Mouse (Mus musculus): ENCODE measurements around the gene St7.

Gene St7

DNA sequence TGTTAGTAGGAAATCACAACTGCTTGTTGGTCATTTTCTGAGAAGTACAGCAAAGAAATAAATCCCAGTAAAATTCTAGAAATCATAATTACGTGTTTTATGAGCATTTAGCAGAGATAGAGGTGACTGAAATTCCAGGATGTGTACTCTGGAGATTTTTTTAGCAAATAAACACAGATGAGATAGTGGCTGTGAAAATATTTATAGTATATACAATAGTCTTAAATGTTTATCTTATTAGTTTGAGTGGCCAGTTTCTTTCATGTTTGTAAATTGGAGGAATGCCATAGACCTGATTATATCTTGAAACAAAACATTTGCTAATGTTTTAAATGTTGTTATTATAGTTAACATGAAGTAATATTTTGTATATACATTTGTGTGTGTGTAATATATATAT lies 205.8 kb downstream of the St7 start:
- no peak for DNase-seq (ENCODE audit: low read depth, low spot score)

DNA sequence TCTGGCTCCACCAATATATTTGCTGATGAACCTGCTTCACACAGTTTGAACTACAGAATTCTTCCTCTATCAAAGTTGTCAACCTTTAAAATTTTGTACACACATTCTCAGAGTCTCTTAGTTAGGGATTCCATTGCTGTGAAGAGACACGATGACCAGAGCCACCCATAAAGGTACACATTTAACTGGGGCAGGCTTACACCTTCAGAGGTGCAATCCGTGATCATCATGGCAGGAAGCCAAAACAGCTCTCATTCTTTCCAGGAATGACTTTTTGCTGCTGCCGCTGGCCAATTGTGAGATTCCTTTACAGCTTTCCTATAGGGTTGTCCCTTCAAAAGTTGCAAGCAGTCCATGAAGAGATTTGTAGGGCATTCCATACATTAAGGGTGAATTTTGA lies 210.6 kb downstream of the St7 start:
- no peak for DNase-seq (ENCODE audit: low read depth, low spot score)

- DNase-seq (ENCODE audit: low read depth, low spot score): no peak
These were observed 213.0 kb downstream of the St7 start for GRCm38 (mm10) chr6:17905776-17906175.

DNA sequence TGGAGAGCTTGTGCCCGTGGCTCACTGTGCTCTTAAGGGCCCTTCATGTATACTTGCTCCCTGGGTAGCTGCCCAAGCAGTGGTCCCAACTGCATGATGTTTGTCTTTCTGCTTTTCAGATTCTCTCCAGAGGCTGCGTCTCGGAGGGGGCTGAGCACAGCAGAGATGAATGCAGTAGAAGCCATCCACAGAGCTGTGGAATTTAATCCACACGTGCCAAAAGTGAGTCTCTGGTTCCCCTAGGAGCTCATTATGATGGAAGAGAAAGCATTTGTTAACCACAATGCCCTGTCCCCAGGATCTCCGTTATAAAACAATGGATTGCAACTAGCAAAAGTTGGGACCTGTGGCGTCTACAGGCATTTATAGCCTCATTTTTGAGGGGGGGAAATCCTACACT lies 213.6 kb downstream of the St7 start:
- DNase-seq (ENCODE audit: low read depth, low spot score): no peak

DNA sequence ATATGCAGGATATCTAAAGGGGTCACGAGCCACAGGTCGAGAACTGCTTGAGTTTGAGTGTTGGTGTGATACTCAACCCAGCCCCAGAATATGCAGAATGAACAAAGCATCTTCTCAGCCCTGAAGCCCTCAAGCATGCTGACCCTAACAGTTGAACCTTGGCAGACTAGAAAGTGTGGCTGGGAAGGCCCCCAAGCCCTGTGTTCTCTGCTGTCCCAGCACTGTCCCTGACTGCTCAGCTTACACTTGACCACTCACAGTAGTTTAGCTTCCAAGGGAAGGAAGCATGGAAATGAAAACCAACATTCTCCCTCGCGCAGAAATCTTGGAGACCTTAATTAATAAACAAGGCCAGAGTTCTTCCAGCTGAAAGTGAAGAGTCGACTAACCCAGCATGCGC lies 219.6 kb downstream of the St7 start:
- DNase-seq (ENCODE audit: low read depth, low spot score): no peak

GRCm38 (mm10) chr6:17912825-17913224 lies 220.1 kb downstream of the St7 start:
- no peak for DNase-seq (ENCODE audit: low read depth, low spot score)

- DNase-seq (ENCODE audit: low read depth, low spot score): no peak
These were observed 220.6 kb downstream of the St7 start for GRCm38 (mm10) chr6:17913315-17913714.

- DNase-seq (ENCODE audit: low read depth, low spot score): no peak
These were observed 221.6 kb downstream of the St7 start for GRCm38 (mm10) chr6:17914300-17914699.

DNA sequence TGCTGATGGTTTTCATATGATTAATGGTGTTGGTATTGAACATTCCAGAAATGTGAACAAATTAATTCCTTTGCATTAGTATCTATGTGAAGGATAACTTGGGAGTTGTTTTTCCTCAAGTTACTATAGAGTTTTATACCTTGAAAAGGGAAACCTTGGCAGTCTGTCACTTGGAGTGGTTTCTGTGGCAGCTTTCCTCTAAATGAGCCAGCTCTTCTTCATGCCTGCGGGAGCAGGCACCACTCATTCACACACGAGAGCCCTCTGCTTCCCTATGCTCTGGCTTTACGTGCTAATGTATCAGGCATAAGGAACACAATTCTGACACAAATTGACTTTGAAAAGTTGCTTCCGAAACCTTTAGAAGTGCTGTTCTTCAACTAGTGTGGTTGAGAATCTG lies 224.5 kb downstream of the St7 start:
- no peak for DNase-seq (ENCODE audit: low read depth, low spot score)

GRCm38 (mm10) chr6:17922180-17922579 lies 229.4 kb downstream of the St7 start:
- DNase-seq (ENCODE audit: low read depth, low spot score): no peak

DNA sequence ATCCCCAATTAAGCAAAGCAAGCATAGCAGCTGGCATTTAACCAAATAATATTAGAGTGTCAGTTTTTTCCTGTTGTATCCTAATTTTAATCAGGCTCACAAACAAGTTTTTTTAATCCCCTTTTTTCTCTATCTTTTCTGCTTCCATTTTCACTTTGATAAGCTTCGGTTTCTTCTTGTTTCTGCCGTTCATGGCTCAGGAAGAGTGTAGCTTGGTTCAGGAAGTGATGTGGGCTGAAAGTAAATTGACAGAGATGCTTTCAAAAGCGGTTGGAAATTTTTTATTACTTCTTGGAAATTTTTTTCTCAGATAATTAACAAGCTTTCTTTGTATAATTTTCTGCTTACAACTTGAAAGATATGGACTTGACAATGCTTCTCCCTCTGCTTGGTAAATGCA lies 230.2 kb downstream of the St7 start:
- no peak for DNase-seq (ENCODE audit: low read depth, low spot score)

DNA sequence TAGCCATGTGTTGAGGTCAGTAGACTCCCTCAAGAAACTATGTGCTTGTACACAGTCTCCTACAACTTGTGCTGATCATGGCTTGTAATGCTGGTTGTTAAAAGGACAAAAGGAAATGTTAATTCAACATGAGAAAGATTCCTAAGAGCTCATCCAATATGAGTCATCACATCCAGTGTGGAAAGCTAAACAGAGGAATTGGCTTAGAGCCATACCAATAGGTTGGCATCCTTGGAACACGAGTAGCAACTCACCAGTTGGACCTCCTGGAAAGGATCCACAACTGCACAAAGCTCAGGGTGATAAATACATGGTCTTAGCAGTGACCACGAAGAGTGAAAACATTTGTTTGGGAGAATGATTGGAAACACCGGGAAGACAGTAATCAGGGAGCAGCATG lies 230.6 kb downstream of the St7 start:
- DNase-seq (ENCODE audit: low read depth, low spot score): no peak

- no peak for DNase-seq (ENCODE audit: low read depth, low spot score)
These were observed 231.3 kb downstream of the St7 start for GRCm38 (mm10) chr6:17923894-17924505.

DNA sequence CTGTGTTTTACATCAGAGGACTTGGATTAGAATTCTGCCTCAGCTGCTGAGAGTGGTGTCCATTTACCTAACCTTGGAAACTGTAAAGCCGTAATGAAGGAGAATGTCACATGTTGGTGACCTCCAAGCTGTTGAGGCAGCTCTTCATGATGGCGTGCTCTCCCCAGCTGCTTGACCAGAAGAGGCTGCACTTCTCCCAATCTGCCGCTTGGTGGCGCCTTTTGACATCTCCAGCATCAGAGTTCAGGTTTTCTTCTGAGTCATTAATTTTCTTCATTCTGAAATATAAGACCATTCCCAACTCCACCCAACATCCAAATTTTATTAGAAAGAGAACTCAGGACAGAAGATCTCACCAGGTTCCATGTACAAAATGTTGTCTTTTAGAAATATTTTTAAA lies 232.5 kb downstream of the St7 start:
- no peak for DNase-seq (ENCODE audit: low read depth, low spot score)

DNA sequence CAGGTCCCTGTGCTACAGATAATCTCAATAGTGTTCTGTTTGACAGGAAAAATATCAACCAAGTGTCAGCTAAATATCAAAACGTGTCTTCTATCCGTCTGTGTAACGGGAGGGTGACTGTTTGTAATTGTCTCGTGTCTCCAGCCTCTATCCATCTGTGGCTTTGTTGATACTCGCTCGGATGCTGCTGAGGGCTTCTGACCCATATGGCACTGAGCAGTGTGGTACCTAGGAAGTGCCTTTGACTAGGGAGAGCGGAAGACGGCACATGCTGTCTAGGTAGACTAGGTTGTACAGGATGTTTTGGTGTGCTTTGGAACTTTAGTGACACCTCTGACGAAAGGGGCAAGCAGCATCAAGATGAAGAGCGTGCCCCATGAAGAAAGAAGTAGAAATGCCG lies 235.0 kb downstream of the St7 start:
- DNase-seq (ENCODE audit: low read depth, low spot score): no peak

GRCm38 (mm10) chr6:17931187-17931586 lies 238.5 kb downstream of the St7 start:
- no peak for DNase-seq (ENCODE audit: low read depth, low spot score)

- no peak for DNase-seq (ENCODE audit: low read depth, low spot score)
These were observed 239.1 kb downstream of the St7 start for GRCm38 (mm10) chr6:17931835-17932234.

DNA sequence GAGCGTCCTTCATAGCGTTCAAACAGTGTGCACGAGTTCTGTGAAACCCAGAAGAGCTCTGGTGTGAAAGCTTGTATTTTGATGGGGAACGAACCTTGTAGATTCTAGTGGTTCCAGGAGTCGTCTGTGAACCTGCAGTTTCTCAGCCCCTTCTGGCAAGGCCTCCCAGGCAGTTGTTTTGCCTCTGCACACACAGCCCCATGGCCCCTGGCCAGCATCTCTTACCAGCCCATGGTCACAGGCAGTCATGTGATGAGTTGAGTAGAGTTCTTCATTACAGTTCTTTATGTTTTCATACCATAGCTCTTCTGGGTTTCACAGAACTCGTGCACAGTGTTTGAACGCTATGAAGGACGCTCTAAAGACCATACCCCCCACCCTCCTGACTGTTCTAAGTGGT lies 240.1 kb downstream of the St7 start:
- DNase-seq (ENCODE audit: low read depth, low spot score): no peak

GRCm38 (mm10) chr6:17938631-17939346 lies 246.1 kb downstream of the St7 start:
- no peak for DNase-seq (ENCODE audit: low read depth, low spot score)

- no peak for DNase-seq (ENCODE audit: low read depth, low spot score)
These were observed 249.2 kb downstream of the St7 start for GRCm38 (mm10) chr6:17941916-17942315.

DNA sequence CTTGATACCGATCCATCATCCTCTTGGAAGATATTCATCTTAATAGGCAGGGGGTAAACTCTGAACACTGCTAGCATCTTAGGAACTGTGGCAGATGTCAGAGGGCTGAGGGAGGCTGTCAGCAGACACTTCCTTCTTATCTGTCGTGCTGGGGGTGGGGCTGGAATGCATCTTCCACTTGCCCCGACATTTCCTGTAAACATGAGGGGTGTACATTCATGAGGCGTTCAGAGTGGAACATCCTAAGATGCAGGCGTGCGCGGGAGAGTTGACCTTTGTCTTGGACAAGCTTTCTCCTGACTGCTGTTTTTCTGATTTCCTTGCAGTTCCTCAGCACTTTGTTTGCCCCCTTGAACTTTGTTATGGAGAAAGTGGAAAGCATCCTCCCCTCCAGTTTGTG lies 249.6 kb downstream of the St7 start:
- no peak for DNase-seq (ENCODE audit: low read depth, low spot score)

- no peak for DNase-seq (ENCODE audit: low read depth, low spot score)
These were observed 251.3 kb downstream of the St7 start for GRCm38 (mm10) chr6:17943877-17944617.

DNA sequence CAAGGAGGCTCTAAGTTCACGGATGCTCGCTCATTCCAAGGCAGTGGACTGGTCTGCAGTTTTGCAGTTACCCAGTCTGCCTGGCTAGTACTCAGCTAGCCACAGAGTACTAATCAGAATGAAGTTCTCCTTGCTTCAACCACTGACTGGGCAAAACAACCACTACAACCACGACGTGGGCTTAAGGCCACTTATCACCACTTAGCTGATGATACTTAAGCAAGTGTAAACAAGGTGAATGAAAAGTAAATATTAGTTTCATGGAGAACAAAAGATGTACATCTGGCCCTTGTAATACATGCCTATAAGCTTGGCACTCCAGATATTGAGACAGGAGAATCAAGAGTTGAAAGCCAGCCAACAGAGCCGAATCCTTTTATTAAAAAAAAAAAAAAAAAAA lies 253.7 kb downstream of the St7 start:
- DNase-seq (ENCODE audit: low read depth, low spot score): no peak
